Mouse (Mus musculus) frontal cortex, postnatal 10 days (tissue): Measurements from ENCODE around the gene Selenom.

ENCODE experiments used
- DNase-seq, 2 experiments: peaks; one replicate each; pipeline ENCODE4 v3.0.0; 2022; ENCODE audit warnings: low spot score in 2 of 2, mixed read lengths in 1 of 2

Selenom gene

GRCm38 (mm10) chr11:3547969-3548368, 33.5 kb downstream of the Selenom start:
- DNase-seq, result no peak

GRCm38 (mm10) chr11:3548564-3549295, 34.2 kb downstream of the Selenom start:
- no peak for DNase-seq

GRCm38 (mm10) chr11:3549791-3550190, 35.3 kb downstream of the Selenom start:
- no peak for DNase-seq

GRCm38 (mm10) chr11:3554976-3555375, 40.5 kb downstream of the Selenom start:
- no peak for DNase-seq

GRCm38 (mm10) chr11:3557852-3558251, 43.4 kb downstream of the Selenom start:
- DNase-seq, result no peak

GRCm38 (mm10) chr11:3560202-3560601, 45.7 kb downstream of the Selenom start:
- no peak for DNase-seq

- no peak for DNase-seq
Observed at GRCm38 (mm10) chr11:3563853-3564252, 49.4 kb downstream of the Selenom start.

GRCm38 (mm10) chr11:3564451-3564850, 50.0 kb downstream of the Selenom start:
- DNase-seq, result no peak

- no peak for DNase-seq
Observed at GRCm38 (mm10) chr11:3566018-3566417, 51.5 kb downstream of the Selenom start.
